Mouse (Mus musculus): ENCODE data around the gene Umodl1.

GRCm38 (mm10) chr17:31058745-31059085 lies 104.3 kb downstream of the Umodl1 start:
- TF ChIP-seq POLR2A (IDR thresholded peaks at IDR 0.05; ENCODE audit: borderline replicate concordance, insufficient read depth, low read length) (peak; percentile 61; the same call in 1 of the 2 replicates), CTCF (IDR thresholded peaks at IDR 0.05; ENCODE audit: borderline replicate concordance, insufficient read depth, low read depth, low read length) (no peak)
